Mouse (Mus musculus) intestine, embryonic 14.5 days (tissue): ENCODE results near the gene Asap2. TPM values are rescaled to one million over a fixed set of nuclear protein-coding genes. Genes with fewer than 3 reads are reported as not detected.

Experiments
- ATAC-seq: fragments of 200-750 bp; cut with Nextera tagmentation; replicated peaks from 2 replicates; pipeline ENCODE4 v1.8.0; 2017; ENCODE audit warnings: low read depth, moderate number of reproducible peaks, moderate TSS enrichment, moderate library complexity; ENCODE audit not compliant: low FRiP score, low TSS enrichment
- DNase-seq: peaks from one replicate; pipeline ENCODE4 v3.0.0-alpha.2; 2018; ENCODE audit warnings: low spot score
- H3K27ac ChIP-seq: fragments of 300-500 bp; sonication (generic); 2 replicates; pipeline ENCODE4 v1.5.1; 2014; ENCODE audit warnings: low read depth, mild to moderate bottlenecking, control low read depth
- H3K27me3 ChIP-seq: fragments of 300-500 bp; sonication (generic); replicated peaks from 2 replicates; pipeline ENCODE4 v1.6.1; 2014; ENCODE audit warnings: low read length, control low read depth; ENCODE audit not compliant: control insufficient read depth, insufficient read depth
- H3K36me3 ChIP-seq: fragments of 300-500 bp; sonication (generic); 2 replicates; pipeline ENCODE4 v1.6.1; 2014; ENCODE audit warnings: low read length, control low read depth; ENCODE audit not compliant: control insufficient read depth, insufficient read depth
- H3K4me1 ChIP-seq: fragments of 300-500 bp; sonication (generic); replicated peaks from 2 replicates; pipeline ENCODE4 v1.6.1; 2014; ENCODE audit warnings: low read length, control low read depth, mixed read lengths; ENCODE audit not compliant: control insufficient read depth, insufficient read depth
- H3K4me2 ChIP-seq: fragments of 300-500 bp; sonication (generic); 2 replicates; pipeline ENCODE4 v1.6.1; 2014; ENCODE audit warnings: low read length
- H3K4me3 ChIP-seq: fragments of 300-500 bp; sonication (generic); 2 replicates; pipeline ENCODE4 v1.5.1; 2014; ENCODE audit warnings: low read depth, low read length, control low read depth, mixed read lengths
- H3K9ac ChIP-seq: fragments of 300-500 bp; sonication (generic); 2 replicates; pipeline ENCODE4 v1.6.1; 2014; ENCODE audit warnings: mild to moderate bottlenecking, low read length
- H3K9me3 ChIP-seq: fragments of 300-500 bp; sonication (generic); 2 replicates; pipeline ENCODE4 v1.6.1; 2016; ENCODE audit warnings: low read length, control low read depth; ENCODE audit not compliant: control insufficient read depth
- WGBS: fragments of 180-500 bp; shearing (Covaris S2); extraction: QIAGEN DNeasy Blood & Tissue Kit; methylation state at CpG from one replicate; pipeline ENCODE4 v1.1.7; 2014; 5-methylcytosine and 5-hydroxymethylcytosine counted together
- polyA plus RNA-seq: library from polyadenylated mRNA; unstranded; fragments of >200 nt; fragmentation: Nextera tagmentation; extraction: Ambion mirVana; gene quantifications from 2 replicates; pipeline ENCODE4 v1.2.1, GENCODE M21; 2014

The Asap2 gene
- polyA plus RNA-seq, 1 experiment from 2014 or later: 10.2 TPM

GRCm38 (mm10) chr12:21302361-21302783 lies 312.1 kb downstream of the Asap2 start:
- Histone ChIP-seq H3K36me3 (peaks cover 93% of the 10 kb centered on the region), H3K27ac (no peak overlapping the region), H3K9me3 (no peaks in the 10 kb centered on the region), H3K4me1 (no peaks in the 10 kb centered on the region), H3K9ac (no peak overlapping the region), H3K27me3 (no peaks in the 10 kb centered on the region), H3K4me2 (no peak overlapping the region), H3K4me3 (no peak overlapping the region)
- no peak for DNase-seq
- WGBS: 41% methylated on average over 5 of the region's 5 CpGs
- ATAC-seq: no peak

DNA sequence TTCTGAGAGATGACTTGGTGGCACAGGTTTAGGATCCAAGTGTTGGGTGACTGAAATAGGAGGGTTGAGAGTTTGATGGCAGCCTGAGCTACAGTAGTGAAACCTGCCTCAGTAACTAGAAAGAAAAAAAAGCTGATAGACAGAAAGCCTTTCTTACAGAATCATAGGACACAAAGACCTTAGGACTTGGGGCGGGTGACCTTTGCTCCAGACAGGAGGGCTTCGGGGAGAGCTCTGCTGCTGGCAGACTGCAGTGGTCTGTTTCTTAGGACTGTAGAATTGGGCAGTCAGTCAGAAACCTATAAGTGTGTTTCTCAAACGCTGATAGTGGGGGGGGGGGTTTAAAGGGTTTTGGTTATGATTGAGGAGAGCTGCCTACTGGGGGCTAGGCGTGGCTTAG lies 315.5 kb downstream of the Asap2 start:
- ATAC-seq (no peak), DNase-seq (no peak)
- Histone ChIP-seq H3K9me3 (no peaks in the 10 kb centered on the region), H3K27me3 (no peaks in the 10 kb centered on the region), H3K4me1 (no peaks in the 10 kb centered on the region), H3K4me2 (no peak overlapping the region), H3K9ac (no peak overlapping the region), H3K4me3 (no peak overlapping the region), H3K27ac (no peak overlapping the region), H3K36me3 (peaks cover 97% of the 10 kb centered on the region)
- 93% methylated on average over 4 of the region's 4 CpGs for WGBS

DNA sequence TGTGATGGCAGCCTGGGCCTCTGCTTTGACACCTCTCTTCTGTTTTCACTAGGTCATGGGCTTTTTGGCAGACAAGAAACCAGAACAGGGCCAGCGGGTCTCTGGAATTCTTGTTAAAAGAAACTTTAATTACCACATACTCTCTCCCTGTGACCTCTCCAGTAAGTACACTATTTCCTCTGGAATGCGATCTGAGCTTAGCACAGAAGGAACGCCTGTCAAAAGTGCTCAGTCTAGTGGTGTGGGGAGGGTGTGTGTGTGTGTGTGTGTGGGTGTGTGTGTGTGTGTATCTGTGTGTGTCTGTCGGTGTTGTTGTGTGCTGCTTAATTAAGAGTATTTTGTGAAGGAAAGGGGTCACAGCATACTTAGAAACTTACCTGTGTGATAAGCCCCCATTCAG lies 316.5 kb downstream of the Asap2 start:
- no peak for DNase-seq
- H3K27ac ChIP-seq: no peak overlapping the region
- ATAC-seq: no peak
- H3K4me1 ChIP-seq: no peaks in the 10 kb centered on the region
- H3K36me3 ChIP-seq: peaks cover 98% of the 10 kb centered on the region
- no peak overlapping the region for H3K4me3 ChIP-seq
- H3K27me3 ChIP-seq: no peaks in the 10 kb centered on the region
- WGBS: 73% methylated on average over 4 of the region's 4 CpGs
- no peak overlapping the region for H3K9ac ChIP-seq
- H3K4me2 ChIP-seq: no peak overlapping the region
- H3K9me3 ChIP-seq: no peaks in the 10 kb centered on the region

- no peak overlapping the region for H3K4me2 ChIP-seq
- no peak overlapping the region for H3K27ac ChIP-seq
- 91% methylated on average over 5 of the region's 5 CpGs for WGBS
- H3K9ac ChIP-seq: no peak overlapping the region
- H3K4me1 ChIP-seq: peaks cover 2% of the 10 kb centered on the region; the same call in 1 of the 2 replicates
- H3K36me3 ChIP-seq: peaks cover 78% of the 10 kb centered on the region
- no peaks in the 10 kb centered on the region for H3K9me3 ChIP-seq
- H3K4me3 ChIP-seq: no peak overlapping the region
- ATAC-seq (no peak), DNase-seq (no peak)
- no peaks in the 10 kb centered on the region for H3K27me3 ChIP-seq
Measured at GRCm38 (mm10) chr12:21312201-21312600, 321.9 kb downstream of the Asap2 start.

GRCm38 (mm10) chr12:21315923-21316868 lies 325.9 kb downstream of the Asap2 start, which contains the start of gene Iah1:
Iah1 (plus strand) TSS chr12:21316389.
- WGBS: 2% methylated on average over 59 of the region's 59 CpGs
- Histone ChIP-seq H3K27ac (peak within 1 kb of the TSS; percentile 60; the same call in 1 of the 2 replicates), H3K4me1 (peaks cover 3% of the 10 kb centered on the region; the same call in 1 of the 2 replicates), H3K4me3 (peak within 1 kb of the TSS; percentile 88), H3K27me3 (no peaks in the 10 kb centered on the region), H3K9me3 (no peaks in the 10 kb centered on the region), H3K4me2 (peak within 1 kb of the TSS; percentile 44), H3K9ac (peak within 1 kb of the TSS; percentile 68), H3K36me3 (peaks cover 51% of the 10 kb centered on the region)
- ATAC-seq (peak; percentile 92), DNase-seq (peak; percentile 92)

DNA sequence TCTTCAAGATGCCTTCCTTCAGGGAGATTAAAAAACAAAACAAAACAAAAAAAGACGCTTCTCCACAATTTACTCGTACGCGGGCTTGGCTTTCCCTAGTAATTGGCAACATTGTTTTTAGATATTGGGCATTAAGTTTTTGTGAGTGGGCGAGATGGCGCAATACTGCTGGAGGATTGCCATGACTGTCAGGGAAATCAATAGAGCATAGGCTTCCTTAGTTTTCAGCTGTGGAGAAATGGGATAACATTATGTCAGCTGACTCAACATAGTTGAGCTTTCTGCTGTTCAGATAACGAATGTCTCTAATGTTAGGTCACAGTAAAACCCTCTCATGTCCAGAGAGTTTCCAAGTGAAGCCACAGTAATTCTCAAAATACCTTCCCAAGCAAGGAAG lies 326.6 kb downstream of the Asap2 start:
- no peak for DNase-seq
- H3K9me3 ChIP-seq: no peaks in the 10 kb centered on the region

GRCm38 (mm10) chr12:21318143-21318895 lies 328.1 kb downstream of the Asap2 start:
- ATAC-seq (no peak), DNase-seq (peak; percentile 75)
- Histone ChIP-seq H3K27ac (no peak overlapping the region), H3K27me3 (no peaks in the 10 kb centered on the region), H3K4me3 (no peak overlapping the region), H3K9me3 (no peaks in the 10 kb centered on the region), H3K9ac (no peak overlapping the region), H3K4me1 (peaks cover 3% of the 10 kb centered on the region; the same call in 1 of the 2 replicates), H3K4me2 (no peak overlapping the region), H3K36me3 (peaks cover 47% of the 10 kb centered on the region)
- WGBS: 82% methylated on average over 12 of the region's 12 CpGs

More for the DNA sequence above, 326.6 kb downstream of the Asap2 start:
- ATAC-seq: no peak
- no peak overlapping the region for H3K27ac ChIP-seq
- H3K27me3 ChIP-seq: no peaks in the 10 kb centered on the region
- peak overlapping the region; percentile 44 for H3K4me2 ChIP-seq
- H3K4me1 ChIP-seq: peaks cover 3% of the 10 kb centered on the region; the same call in 1 of the 2 replicates
- peak overlapping the region; percentile 68 for H3K9ac ChIP-seq
- H3K36me3 ChIP-seq: peaks cover 49% of the 10 kb centered on the region
- 31% methylated on average over 7 of the region's 7 CpGs for WGBS
- H3K4me3 ChIP-seq: peak overlapping the region; percentile 88
